Mouse (Mus musculus) ovary, adult 18-20 months (tissue): ENCODE data around the gene Slc25a13.

ENCODE experiments used
- DNase-seq: peaks from one replicate; pipeline ENCODE4 v3.0.0; 2022; ENCODE audit warnings: low spot score, mixed read lengths

Gene Slc25a13

DNA sequence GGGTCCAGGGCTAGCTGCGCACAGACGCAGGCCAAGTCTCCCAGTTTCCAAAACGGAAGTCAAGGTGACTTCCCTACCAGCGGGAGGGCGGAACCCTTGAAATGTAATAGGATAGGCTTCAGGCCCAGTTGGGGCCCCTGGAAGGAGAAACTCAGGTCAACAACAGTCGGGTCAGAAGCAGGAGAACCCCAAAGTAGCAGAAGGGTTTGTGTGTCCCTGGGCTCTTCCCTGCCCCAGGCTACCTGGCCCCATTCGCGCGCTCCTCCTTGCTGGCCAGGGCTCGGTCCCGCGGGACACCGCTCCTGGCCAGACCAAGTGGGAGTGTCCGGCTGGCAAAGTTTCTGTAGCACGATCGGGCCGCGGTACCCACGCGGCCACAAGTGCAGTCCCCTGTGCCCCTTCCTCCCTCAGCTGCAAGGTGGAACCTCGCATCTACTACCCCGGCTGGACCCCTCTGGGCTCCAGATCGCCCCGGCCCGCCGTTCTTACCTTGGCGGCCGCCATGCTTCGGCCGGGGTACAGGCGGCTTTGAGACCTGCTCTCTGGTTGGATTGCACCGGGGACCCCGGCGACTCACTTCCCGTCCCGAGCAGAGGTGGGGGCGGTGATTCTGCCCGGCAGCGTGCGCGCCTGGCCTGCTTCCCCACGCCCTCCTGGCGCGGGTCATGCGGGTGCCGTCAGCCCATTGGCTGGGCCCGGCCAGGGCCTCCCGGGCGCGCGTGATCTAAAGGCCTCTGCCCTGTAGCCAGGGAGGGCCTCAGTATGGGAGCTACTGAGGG, at the start of gene Slc25a13:
Gene Slc25a13 (minus strand): TSS at position 667 of the 779 bp plus-strand sequence.
- DNase-seq = peak; percentile 74

DNA sequence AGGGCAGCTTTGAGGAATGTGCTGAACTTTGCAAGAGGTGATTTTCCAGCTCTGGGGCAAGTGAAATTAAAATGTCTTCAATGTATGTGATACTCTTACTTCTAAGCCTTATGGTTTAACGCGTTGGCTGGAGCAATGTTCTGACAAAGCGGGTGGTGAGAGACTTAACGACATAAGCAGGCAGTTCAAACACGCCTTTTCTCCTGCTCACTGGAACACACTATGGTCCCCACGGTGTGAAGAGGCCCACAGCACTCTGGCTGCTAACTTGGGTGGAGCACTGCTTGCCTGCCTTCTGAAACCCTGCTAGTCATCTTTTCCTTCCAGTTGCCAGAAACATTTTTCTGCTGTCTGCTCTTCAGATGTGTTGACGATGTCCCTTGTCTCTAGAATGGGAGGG, 48.8 kb upstream of the Slc25a13 start:
- DNase-seq = no peak

DNA sequence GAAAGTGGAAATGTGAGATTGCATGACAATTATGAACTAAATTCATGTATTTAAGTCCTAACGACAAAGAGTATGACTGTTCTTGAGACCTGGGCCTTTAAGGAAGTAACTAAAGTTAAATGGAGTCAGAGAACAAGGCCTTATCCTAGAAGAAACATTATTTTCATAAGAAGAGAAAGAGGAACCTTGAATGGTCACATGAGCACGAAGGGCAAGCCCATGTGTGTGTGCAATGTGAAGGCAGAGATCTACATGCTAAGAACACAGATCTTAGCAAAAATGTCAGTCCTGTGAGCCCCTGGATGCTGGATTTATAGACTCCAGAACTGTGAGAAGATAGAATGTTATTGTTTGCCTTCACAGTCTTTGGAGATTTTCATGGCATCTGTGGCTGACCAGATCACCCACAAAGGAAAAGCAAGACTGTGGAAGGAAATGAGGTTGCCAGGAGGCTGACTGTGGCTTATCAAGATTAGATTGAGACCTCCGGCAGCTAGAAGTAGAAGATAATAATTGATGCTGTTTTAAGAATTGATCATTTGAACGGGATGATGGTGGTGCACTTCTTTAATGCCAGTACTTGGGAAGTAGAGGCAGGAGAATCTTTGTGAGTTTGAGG, 46.4 kb upstream of the Slc25a13 start:
- no peak for DNase-seq

DNA sequence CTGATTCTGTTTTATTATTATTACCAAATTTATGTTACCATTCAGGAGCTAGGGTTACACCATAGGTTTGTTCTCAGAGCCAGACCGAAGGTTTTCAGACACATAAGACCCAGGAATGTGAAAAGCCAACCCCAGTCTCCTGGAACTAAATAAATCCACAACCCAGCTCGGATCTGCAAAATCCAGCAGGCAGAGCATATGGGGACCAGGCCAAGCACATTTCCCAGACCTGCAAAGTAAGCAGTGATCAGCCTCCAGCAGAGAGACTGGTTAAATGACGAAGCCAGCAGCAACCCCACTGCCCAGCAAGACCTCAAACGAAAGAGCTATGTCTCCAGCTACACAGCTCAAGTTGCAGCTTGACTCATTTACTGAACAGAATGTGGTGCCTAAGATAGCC, 43.9 kb upstream of the Slc25a13 start:
- DNase-seq = no peak

DNA sequence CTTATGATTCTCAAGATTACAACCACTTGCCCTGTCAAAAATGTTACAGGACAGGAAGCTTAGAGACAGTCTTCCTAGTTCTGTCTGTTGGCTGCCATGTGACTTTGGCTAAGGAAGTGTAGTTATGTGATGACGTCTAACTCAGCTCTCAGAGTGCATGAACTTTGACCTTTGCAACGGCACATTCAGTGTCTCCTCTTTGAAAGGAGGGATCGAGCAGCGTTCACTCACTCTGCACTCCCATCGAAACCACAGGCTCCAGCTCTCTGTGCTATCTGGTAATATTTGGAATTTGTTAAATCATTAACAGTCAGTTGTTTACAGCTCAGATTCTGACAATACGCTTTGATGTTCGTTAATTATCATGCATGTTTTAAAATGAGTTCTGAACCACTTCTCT, 31.5 kb upstream of the Slc25a13 start:
- DNase-seq = no peak

DNA sequence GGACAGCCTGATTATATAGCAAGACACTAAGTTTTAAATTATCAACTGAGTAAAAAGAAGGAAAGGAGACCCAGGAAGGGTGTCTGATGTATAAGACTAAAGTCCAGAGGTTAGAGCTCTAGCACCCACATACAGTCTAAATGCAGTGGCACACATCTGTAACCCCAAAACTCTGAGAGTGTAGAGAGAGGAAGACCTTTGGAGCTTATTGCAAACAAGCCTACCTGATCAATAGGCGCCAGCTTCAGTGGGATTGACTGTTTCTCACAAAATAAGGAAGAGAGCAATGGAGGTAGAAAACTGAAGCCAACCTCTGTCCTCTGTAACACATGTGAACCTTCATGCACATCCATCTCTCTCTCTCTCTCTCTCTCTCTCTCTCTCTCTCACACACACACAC, 26.9 kb upstream of the Slc25a13 start:
- DNase-seq = no peak

DNA sequence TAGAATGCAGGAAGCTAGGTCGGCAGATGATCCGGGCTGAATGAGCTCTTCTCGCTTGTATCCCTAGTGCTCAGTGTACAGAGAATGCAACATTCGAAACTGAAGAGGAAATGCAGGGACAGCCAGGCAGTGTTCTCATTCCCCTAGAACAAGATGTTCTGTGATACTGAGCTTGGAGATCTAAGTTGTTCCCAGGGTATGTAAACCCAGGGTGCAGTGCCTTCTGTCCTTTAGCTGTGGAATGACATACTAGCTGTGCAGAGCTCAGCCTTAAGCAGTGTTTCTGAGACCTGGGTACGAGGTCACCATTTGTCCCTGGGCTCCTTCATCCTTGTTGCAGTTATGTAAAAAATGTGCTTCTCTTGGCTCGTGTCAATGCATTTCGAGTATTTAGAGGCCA, 25.1 kb upstream of the Slc25a13 start:
- no peak for DNase-seq

DNA sequence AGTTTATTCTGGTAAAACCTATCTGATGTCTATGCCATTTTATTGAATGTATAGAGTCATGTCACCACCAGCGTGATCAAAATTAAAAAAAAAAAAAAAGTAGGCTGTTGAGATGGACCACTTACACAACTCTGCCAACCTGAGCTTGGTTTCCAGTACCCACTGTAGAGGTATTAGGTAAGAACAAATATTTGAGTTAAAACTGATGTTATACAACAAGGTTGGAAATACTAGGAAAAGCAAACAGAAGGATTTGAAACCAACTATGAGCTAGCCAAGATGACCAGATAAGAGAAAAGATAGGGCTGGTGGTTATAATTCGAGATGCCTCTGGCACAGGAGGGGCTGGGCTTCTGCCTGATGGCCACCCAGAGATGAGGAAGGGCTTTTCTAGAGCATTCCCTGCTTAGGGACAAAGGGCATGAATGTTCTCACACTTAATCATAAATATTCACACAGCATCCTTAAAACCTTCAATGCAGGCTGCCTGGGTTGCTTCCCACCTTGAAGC, 19.9 kb upstream of the Slc25a13 start:
- DNase-seq = no peak

DNA sequence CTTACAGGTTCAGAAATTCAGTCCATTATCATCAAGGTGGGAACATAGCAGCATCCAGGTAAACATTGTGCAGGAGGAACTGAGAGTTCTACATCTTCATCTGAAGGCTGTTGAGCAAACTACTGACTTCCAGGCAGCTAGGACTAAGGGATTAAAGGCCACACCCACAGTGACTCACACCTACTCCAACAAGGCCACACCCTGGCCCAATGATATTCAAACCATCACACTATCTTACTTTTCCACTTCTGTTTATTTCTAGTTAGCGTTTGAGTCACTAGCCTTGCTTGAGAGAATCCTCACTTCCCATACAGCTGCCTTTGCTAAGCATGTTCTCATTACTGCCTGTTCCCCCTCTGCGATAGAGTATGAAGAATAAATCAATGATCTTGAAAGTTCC, 13.3 kb upstream of the Slc25a13 start:
- DNase-seq = no peak

DNA sequence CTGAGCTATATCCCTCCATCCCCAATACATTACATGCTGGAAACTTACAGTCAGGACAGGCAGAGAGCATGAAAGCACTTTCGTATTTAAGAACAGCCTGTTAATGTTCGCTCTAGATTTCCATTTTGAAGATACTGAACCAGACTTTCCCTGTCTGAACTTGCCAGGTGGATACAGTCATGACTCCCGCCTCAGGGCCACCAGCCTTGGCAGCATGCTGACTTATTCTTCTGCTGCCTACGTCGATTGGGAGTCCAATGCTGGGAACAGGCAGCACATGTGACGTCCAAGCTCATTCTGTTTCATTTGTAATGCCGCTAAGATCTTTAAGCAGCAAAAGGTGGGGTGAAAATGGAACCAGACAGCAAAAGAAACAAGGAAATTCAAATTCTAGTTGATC, 5.7 kb upstream of the Slc25a13 start:
- no peak for DNase-seq

DNA sequence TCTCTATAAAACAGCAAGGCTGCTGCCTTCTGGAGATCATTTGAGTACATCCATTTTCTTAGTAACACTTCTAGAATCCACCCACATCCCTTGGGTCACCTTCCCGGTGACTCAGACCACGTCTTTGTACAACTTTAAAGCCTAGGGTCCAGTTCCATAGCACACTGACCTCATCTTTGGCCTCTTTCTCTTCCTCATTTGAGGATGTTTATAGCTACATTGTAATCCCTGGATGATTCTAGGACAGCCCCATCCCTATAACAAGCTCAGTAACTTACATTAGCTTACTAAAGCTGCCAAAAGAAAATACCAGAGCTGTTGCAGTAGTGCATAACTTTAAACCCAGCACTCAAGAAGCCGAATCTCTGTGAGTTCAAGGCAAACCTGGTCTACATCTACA, 3.6 kb upstream of the Slc25a13 start:
- no peak for DNase-seq

DNA sequence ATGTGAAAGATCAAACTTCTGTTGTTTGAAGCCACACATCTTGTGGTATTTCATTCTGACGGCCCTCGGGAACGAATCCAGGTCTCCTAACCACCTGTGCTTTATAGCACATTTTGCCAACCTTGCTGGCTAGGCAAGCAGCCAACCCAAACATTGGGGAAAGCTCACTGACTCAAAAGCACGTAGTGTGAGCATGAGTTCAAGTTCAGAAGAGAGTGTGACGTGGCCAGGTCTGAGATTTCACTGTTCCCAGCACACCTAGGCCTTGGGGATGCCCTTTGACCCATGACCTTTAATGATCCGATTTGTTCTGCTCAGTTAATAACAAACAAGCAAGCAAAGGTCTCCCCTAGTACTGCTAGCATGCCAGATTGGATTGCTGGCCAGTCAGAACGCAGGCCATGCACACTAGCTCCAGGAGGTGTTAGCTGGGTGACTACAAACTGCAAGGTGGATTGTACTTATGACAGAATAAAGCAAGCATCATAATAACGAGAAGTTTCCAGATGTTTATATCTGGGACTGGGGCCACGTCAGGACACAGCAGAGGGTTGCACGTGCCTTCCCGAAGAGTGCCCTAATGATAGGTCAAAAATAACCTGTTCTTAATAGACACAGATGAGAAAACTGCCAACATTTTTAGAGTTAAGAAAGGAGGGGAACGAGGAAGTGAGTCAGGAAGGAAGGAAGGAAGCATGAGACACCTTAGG, 2.8 kb upstream of the Slc25a13 start:
- no peak for DNase-seq

DNA sequence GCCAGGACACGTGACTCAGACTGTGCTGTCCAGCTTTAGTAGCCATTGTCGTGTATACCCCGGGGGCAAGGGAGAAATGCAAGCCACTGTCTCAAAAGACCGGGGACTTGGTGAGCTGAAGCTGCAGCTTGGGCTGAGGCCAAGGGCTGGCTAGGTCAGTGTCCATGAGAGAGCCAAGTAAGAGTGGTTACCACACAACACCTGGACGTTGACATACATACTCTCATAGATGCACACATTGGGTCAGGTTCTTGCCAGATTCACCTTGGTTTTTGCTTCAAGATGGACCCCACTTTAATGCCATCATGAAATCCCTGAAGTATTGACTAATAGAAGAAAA, 283 bp upstream of the Slc25a13 start:
- no peak for DNase-seq

DNA sequence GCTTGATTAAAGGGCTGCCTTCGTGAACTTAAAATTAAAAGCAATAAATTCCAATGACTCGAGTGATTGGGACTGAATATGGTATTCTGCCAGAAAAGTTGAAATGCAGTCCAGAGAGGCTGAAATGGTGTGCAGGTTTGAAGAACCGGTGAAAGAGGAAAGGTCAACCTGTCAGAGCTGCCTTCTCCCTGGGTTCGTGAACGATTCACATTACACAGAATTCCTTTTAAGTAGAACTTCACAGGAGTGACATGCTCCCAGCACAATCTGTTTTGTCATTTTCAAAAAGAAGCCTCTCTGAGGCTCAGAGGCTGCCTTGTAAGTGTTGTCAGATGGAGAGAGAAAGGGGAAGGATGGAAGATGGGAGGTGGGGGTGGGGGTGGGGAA, 860 bp downstream of the Slc25a13 start:
- no peak for DNase-seq

DNA sequence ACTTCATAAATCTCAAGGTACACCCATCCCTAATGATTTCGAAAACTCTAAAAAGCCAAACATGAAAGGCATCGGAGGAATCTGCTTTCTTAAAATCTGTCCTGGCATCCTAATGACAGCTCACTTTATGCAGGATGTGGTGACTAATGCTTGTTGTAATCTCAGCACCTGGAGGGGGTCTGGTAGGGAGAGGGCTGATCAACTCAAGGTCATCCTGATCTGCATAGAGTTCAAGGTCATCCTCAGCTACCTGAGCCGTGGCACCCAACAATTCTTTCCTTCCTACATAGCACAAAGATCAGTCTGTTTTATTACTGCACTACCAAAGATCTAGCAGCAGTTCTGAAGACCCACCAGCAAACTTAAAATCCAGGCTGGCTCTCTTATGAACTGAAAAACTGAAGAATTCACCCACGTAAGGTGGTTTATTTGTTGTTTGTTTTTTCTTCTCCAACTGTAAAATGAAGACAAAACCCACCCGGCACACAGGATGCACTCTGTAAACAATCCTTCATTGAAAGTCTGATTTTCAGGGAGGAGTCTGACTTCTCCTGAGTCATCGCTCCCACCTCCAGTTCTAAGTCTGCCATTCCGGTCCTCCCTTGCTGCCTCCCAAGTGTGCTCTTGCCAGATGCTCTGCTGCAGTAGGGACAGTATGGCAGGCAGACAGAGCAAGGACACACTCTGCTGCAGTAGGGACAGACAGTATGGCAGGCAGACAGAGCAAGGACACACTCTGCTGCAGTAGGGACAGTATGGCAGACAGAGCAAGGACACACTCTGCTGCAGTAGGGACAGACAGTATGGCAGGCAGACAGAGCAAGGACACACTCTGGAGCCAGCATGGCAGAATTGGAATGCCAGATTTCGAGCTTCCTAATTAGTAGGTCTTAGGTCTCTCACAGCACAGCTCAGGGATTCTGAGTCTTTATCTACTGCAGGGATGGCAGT, 4.3 kb downstream of the Slc25a13 start:
- DNase-seq = no peak

DNA sequence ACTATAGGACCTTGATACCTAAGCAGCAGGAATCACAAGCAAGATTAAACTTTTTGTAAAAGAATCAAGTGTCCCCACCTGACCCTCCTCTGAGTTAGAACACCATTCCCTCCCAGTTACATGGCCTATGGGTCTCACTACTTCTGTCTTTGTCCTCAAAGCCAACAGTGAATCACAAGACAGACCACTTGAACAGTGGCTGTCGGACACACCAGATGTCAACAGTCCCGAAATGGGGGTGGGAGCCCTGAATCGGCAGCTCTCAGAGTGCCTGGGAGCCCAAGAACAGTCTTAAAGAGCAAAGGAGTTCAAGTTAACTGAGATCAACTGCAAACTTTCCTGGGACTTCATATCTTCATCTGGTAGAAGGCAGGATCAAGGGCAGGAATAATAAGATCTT, 5.0 kb downstream of the Slc25a13 start:
- DNase-seq = no peak

DNA sequence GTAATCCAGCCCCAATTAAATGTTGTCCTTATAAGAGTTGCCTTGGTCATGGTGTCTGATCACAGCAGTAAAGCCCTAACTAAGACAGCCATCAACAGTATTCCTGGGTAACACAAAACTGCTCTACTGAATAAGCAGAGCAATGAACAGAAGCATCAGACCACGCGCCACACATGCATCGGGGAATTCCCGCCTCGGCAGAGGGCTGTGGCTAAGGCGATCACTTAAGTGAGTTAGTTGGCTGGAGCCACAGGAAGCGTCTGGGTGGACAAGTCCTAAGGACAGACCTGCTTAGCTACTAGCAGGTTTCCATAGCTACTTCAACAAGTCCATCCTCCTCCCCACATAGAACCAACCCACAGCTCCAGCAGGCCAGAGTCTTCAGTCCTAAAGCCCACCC, 6.3 kb downstream of the Slc25a13 start:
- no peak for DNase-seq

DNA sequence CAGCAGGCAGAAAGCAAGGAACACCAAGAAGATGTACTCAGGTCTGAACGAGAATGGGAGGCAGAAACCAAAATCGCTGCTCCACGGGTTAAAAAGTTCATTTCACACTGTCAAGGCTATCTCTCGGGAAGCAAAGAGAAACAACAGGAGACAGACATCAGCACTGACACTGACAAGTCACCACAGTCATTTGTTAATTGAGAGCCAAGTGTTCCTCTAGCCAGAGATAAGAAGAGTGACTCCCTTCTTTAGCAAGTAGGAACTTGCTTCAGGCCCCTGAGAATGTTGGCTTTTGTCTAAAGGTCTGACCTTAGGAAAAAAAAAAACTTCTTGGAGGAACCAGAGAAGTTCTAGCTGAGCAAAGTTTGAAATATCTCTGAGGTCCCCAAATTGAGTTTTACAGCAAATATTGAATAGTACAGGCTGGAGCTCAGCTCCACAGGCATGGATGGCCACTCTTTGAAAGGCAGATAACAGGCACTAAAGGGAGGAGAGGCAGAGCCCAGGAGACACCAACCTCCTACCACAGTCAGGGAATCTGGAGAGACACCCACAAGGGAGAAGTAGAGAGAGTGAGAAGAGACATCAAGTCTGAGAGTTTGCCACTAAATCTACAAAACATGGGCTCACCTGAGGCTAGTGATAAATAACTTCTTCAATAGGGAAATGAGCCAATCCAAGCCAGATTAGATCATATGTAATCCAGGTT, 8.5 kb downstream of the Slc25a13 start:
- no peak for DNase-seq

DNA sequence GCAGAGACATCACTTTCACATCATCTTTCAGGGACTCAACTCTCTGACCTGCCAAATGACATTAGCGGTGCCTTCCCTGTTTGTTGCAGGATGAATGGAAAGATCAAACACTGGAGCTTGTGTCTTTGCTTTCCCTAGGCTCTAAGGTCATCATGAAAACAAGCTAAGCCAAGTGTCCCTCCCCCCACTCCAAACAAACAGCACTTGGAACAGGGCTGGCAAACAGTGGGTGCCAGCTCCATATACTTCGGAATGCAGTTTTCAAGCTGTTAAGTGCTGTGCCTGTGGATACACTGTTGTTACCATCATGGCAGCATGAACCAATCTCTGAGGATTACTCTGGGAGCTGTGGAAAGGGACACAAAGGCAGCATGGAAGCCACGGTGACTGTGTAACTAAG, 9.1 kb downstream of the Slc25a13 start:
- DNase-seq = no peak

DNA sequence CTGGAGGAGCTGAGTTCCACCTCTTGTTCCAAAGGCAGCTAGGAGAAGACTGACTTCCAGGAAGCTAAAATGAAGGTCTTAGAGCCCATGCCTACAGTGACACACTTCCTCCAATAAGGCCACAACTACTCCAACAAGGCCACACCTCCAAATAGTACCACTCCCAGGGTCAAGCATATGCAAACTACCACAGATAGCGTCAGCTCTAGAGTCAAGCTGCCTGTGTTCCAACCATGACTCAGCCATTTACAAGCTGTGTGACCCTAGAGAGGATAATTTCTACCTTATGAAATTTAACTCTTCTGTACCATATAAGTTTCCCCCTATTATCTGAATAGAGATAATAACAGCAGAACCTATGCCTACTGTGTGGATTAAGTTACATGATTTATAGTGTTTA, 9.6 kb downstream of the Slc25a13 start:
- no peak for DNase-seq

DNA sequence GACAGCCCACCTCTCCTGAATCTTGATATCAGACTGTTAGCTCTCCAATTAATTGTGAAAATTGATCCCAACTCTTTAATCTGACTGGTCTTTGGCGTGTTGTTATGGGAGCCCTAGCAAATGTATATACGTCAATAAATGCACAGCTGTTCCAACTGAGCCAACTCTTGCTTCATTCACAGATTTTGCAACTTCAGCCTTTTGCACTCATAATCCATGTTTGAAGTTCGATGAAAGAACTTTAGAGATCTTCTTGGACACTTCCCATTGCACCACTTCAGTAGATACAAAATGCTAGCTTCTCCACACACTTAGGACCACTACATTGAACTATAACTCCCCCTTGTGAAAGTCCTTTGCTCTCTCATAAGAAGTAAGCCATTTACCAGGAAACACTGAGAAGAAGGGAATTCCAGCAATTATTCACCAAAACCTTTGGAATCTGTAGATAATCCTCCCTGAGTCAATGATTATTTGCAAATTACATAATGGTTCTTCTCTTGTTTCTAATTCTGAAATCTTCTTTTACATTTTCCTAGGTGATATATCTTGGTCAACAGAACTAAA, 11.3 kb downstream of the Slc25a13 start:
- no peak for DNase-seq
